Mouse (Mus musculus) cortical plate, adult 2 months (tissue): ENCODE data around the gene Tekt1.

Experiments
- CTCF ChIP-seq: fragments of 200-500 bp; IDR thresholded peaks from 2 replicates; pipeline ENCODE4 v1.5.1; 2011; ENCODE audit warnings: mild to moderate bottlenecking, control low read depth, low read length; ENCODE audit not compliant: insufficient read depth; ENCODE audit errors: extremely low read depth
- POLR2A ChIP-seq: fragments of 200-500 bp; IDR thresholded peaks from 2 replicates; pipeline ENCODE4 v1.6.1; 2011; ENCODE audit warnings: mild to moderate bottlenecking, low read length, control low read depth; ENCODE audit not compliant: insufficient read depth; ENCODE audit errors: extremely low read depth

DNA sequence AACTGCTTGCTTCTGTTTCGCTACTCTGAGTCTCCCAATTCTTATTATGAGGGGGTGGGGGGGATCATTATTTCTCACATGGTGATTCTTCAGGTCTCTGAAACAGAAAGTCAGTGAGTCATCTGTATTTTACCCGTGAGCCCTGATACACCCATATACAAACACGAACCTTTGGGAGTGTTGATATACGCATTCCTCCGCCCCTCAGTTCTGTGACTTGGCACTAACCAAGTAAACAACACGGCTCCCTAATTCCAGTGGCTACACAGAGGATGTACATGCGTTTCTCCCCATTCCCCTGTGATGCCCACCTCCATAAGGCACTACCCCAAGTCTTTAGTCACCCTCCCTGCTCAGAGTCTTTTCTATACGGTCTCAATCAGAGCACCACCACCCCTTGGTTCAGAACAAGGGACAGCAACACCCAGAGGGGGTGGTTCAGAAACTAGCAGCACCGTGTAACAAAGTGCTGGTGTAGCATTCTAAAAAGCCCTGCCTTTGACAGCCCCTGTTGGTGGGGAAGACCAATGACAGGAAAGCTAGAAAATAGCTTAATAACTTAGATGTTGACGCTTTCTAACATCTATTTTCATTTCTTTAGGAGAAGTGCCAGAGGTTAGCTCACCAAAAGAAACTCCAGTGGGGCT is 50.8 kb downstream of the Tekt1 start:
- TF ChIP-seq POLR2A (no peak), CTCF (no peak)
